Mouse (Mus musculus) c-Kit-positive CD71-positive TER-119-negative erythroid progenitor cells, embryonic 14.5 days (primary cell): ENCODE results near the gene Grid1.

ENCODE experiments used
- DNase-seq: peaks from one replicate; pipeline ENCODE4 v3.0.0-alpha.2; 2013; ENCODE audit warnings: low read depth

The Grid1 gene

DNA sequence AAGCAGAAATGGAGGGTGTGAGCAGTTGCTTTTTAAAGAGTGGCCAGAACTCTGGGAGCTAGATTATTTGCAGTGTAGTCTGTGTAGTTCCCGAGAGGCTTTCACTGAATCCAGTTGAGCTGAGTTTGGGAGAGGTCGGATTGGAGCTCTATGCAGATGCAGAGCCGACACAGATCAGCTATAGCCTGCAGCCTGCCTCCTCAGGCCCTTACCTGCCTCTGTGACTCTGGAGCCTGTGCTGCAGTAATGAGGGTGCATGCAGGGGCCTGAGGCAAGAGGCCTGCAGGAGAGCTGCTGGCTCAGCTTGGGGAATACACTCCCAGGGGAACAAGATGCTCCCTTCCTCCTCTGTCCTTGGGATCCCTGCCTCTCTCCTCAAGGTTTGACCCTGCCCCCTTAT, 296.0 kb downstream of the Grid1 start:
- DNase-seq, result no peak

DNA sequence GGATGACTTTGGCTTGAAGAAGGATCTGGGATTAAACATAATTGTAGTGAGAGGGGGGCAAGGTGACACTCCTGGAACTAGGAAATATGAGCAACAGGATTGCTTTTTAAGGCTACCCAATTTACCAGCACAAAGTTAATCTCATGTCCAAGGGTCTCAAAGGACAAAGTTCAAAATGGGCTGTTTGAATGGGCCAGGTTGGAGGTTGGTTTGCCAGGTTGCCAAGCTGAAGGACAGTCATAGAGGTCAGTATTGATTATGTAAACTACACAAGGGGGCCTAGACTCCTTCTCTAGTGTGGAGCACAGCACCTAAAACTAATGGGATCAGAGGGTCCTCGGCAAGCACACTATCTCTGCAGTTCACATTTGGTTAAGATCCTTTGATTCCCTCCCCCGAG, 300.2 kb downstream of the Grid1 start:
- DNase-seq, result no peak

DNA sequence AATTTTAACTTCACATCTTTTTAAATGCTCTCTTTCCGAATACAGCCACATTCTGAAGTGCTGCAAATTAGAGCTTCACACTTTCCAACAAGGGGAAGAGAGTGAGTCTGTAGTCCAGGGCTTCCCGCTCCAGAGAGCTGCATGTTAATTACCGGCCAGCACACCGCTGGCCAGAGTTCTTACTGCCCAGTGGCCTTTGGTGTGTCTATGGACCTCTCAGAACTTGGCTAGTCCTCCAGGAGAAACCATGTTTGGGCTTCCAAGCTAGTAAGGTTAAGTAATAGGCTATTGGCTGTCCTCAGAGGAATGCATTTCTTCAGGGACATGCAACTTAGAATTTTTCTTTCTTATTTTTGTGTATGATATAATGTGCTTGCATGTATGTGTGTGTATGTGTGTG, 301.0 kb downstream of the Grid1 start:
- no peak for DNase-seq

DNA sequence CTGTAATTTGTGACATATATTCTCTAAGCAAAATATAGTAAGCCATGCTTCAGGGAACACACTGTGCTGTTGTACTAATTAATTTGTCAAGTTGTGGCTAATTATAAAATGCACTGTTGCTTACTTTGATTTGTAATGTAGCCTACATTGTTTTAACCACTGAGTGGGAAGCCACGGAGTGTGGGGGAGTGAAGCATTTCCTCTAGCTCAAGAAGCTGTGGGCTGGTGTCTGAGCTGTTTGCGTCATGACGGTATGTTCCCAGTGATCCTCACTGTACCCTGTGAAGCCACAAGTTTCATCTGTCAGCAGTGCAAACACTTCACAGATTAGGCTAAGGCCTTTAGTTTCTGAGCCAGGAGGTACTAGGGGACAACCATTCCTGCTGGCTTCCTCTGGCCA, 302.2 kb downstream of the Grid1 start:
- DNase-seq, result no peak

DNA sequence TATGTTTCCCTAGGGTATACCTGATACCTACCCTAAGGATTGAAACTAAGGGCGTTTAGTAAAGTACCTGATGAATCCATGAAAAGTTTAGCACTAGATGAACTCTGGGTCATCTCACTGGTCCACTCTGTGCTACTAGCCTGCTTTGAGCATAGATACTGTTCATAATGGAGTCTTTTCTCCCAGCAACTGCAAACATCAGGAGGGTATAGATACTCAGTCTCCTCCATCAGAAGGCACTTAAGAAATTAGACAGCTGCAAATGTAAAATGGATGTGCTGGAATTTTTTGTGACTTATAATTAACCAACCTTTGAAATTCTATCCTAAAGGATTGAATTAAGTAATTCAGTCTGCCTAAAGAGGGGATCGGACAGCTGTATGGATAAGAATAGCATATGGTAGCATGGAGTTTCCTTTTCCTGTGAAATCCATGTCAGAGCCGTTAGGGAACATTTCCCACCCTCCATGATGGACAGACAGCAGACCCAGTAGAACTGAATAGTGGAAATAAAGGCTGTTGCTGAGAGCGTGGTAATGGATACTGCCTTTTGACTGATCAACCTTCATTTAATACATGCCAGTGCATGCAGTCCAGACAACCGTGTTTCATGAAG, 303.5 kb downstream of the Grid1 start:
- DNase-seq, result no peak

DNA sequence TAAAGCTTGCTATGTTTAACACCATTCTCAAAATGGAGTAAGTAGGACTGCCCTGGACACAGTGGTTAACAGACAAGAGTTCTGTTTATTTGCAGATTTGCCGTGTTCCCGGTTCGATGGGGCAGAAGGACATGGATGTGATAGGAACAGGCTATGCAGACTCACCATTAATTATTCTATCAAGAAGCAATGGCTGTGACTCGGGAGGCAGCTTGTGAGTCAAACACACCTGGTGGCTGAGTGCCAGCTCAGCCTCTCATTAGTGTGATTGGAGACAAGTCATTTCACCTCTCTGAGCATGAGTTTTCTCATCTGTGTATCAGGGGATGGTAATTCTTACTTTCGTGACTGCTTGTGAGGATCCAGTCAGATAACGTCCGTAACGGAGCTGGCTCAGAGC, 307.7 kb downstream of the Grid1 start:
- DNase-seq, result no peak

DNA sequence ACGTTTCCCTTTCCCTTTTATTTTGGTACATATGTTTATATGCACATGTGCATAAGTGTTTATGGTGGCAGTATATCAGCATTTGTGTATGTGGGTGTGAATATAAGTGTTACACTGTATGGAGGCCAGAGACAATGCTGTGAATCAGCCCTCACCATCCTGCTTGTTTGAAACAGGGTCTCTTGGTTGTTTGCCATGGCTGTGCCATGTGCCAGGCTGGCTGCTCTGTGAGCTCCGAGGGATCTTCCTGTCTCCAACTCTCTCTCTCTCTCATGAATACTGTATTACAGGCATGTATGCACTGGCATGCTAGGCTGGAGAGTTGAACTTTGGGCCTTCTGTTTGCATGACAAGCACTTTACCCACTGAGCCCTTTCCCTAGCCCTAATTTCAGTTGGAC, 315.1 kb downstream of the Grid1 start:
- DNase-seq, result no peak

DNA sequence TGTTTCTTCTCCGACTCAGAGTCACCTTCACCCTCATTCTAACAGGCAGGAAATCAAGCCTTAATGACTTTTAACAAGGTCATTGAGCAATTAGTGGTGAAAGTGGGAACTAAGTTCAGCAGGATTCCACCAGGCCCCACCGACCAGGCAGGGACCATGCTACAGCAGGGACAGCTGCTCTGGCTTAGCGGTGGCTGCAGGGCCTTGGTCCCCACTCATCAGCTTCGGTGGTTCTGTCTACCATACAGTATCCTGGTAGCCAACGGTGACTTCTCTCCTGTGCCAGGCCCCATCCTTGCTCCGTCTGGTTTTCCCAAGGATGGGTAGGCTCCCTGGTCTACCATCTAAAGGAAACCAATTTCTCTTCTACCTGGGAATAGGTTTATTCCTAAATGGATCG, 318.2 kb downstream of the Grid1 start:
- no peak for DNase-seq

DNA sequence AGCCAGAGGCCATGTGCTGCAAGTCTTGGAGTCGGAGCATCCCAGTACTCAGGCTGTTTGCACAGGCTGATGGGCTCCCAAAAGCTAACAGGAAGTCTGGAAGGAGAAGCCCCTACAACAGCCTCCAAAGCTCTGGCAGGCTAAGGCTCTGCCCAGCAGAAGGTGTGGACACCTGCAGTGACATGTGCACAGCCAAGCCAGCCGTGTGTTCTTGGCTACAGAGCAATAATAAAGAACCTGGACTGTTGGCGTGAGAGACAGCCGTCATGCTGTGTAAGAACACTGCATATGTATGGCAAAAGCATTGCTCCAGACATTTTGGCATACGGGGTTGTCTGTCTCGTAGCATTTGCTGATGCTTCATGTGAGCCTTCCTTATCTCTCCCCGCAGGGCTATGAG, 319.9 kb downstream of the Grid1 start:
- DNase-seq, result no peak

DNA sequence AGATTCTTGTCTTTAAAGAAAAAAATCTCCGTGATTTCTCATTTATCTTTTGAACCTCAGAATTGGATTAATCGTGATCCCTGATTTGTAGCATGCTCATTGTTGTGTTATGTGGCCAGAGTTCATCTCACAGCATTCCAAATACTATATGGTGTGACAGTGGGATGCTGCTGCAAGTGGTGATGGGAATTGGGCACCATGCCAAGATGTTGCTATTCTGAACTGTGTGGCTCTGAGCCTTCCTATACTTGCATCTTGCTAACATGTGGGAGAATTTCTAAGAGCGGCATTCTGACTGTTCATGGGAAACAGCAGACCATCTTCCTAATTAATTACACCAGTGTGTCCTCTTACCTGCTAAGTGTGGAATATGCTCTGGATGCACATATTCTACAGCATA, 332.5 kb downstream of the Grid1 start:
- DNase-seq, result no peak

DNA sequence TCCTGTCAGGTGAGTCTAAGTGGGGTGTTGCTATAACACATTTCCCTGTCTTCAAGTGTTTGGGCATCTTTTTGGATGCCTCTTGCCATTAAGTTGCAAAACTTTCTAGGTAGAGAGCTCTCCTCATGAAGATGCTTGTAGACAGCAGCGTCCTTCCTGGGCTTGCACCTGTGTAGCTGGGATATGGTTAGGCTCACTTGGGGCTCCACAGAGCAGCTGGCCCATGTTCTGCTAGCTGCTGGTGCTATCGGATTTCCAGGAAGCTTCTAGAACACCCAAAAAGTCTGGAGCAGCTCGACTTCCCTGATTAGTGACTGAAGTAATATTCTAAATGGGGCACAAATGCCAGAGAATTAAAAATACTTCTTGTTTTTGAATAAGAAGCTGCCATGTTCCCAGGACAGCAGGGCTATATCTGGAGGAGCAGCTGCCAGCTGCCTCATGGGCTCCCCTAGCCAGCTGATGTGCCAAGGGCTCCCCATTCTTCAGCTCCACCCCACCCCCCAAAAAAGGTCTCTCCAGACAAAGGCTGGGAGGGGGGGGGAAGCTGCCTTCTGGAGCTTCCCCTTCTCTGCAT, 333.9 kb downstream of the Grid1 start:
- DNase-seq, result no peak

DNA sequence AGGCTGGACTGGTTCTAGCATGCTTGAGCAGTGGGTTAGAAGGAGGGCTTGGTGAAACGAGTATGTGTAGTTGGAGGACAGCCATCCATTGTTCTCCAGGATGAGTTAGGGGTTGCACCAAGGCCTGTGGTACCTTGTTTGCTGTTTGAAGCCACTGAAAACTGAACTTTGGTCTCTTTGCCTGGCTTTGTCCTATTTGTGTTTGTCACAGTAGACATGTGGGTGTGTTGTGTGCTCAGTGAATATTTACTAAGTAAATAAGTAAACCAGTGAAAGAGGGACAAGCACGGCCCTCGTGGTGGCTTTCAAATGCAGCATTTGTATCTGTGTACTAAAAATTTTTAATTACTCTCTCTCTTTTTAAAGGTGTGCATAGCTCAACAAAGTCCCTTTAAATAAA, 334.5 kb downstream of the Grid1 start:
- no peak for DNase-seq

DNA sequence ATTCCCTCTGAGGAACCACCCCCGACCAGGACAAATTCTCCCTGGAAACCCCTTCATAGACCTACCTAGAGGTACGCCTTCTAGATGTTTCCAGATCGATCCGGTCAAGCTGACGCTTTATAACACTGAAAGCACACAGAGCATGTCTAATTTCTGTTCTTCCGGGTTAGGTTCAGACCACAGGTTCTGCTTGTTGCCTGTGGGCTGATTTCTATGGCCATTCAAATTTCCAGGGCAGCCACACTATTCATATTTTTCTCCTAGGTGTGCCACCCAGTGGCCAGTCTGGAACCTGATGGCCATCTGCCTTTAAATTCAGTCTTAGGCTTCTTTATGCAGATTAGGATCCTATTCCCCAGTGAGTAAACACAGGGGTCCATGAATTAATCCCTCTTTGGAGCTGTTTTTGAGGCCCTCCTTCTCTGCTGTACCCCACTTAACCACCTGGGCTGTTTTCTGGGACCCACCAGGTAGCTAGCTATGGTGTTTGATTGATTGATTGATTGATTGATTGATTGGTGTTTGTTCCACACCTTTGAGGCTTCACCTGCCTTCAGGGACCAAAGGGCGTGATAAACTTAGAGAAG, 337.3 kb downstream of the Grid1 start:
- DNase-seq, result no peak

DNA sequence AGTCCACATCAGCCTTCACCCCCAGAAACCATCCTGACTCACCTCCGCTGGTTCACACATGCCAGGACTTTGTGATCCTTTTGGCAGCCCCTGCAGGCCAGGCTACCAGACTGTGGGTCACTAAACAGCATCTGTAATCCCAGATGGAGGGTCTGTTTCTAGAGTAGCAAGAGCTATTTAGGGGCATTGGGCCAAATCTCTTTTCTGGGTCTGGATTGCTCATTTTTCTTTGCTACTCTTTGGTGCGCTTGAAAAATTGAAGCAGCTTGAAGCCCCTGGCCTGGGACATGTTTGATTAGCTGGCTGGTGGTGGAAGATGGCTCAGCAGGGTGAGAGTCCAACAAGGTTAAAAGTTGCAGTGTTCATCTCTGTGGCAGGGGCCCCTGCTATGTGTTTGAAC, 339.4 kb downstream of the Grid1 start:
- DNase-seq, result no peak

DNA sequence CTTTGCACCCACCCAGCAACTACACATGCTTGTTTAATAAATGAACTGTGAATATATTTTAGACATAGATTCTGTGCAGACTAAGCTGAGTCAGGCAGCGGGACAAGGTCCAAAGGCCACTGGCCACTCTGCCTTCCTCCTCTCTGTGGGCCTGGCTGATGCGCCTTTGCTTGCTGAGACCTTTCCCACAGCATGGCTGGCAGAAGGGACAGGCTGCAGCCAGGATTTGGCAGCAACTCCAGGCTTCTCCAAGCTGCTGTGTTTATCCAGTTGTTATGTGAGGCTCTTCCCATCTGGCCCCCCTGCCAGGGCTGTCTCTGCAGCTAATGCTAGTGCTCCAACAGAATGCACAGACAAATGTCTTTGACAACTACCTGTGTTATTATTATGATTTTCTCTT, 347.5 kb downstream of the Grid1 start:
- DNase-seq, result no peak

DNA sequence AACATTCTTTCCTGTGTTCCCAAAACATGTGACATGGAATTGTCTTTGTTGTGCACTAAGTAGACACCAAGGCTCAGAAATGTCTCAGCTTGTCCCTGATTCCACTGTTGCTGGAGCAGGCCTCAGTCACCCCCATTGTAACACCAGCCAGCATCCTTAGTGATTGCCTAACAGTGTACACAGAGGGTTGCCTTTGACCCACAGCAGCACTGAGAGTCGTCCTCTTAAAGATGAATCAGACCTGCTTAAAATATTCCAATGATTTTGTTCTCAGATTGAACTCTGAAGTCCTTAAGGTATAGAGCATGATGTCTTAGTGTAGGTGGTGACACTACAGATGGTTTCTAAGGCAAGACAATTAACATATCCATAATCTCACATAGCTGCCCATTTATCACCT, 354.0 kb downstream of the Grid1 start:
- no peak for DNase-seq

DNA sequence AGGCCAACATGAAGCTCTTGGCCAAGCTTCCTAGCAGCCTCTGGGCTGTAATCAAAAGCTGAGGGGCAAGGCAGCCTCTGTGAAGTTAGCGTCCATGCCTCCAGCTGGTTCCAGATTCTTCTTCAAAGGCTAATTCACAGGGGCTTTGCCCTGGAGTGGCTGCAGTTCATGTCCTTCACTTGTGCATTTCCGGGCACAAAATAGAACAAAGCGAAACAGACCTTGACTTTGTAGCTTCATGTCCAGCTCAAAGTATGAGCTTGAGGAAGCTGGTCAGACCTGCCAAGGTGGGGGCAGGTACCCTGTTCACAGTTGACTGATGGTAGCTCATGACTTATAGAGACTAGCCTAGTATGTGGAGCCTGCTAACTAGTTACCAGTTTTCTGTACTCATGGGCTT, 356.1 kb downstream of the Grid1 start:
- no peak for DNase-seq

DNA sequence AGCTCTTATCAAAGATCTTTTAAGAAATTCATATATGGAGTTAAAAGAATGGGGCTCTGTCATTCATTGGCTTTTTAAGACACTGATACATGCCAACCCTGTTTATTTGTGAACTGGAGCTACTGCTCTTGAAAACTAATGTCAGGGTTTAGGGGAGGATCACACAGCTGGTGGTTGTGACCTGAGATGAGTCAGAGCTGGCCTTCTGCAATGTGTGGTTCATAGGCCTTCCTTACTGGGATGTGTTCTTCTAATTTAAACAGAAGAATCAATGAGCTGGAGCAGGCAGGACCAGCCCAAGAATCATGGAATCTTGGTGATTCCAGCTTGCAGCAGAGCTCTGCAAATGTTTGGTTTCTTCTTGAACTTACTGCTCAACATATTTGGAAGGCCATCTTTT, 359.2 kb downstream of the Grid1 start:
- DNase-seq, result no peak

DNA sequence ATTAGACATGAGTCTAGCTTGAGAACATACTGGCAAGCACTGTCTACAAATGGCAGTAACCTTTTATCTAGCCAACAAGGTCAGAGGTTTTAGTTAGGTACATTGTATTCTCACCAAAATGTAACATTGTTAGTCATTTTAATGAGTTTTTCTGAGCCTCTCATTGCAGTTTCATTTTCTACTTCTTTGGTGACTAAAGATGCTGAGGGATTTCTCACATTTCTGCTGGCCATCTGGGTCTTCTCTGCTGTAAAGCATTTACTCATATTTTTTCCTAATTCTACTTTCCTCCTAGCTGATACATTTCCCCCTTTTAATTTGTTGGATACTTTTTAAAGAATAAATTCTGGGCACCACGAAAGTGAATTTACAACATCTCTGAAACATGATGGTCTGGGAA, 365.5 kb downstream of the Grid1 start:
- no peak for DNase-seq

DNA sequence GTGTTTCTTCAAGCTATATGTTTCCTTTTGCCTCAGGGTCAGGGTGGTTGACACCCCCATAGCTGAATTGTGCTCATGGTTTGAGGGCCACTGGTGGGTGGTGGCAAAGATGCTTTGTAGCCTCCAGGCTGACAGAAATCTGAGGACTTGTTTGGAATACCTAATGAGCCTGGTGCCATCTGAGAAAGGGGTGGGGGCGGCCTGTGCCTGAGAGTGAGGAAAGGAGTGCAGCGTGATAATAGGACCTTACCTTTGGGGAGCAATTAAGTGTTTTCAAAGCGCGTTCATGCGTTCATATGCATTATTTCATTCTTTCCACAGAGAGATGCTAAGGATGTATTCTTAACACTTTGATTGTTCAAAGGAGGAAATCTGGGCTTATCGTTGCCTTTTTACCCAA, 372.3 kb downstream of the Grid1 start:
- no peak for DNase-seq

DNA sequence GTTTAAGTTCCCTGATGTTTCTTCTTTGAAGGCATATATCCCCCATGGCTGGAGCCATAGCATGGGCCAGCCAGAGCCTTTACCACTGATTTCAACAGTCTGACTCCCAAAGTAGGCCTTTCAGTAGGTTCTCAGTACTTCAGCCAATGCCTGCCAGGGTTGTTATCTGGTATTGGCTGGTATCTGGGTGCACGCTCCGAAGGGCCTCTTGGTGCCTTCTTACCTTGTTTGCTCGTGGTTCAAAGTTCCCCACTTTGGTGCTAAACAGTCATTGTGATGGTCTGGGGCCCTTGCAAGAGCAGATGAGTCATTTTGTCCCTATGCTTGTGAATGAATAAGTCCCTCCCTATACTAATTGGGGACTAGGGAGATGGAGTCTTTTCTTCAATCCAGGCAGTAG, 377.5 kb downstream of the Grid1 start:
- DNase-seq, result no peak

DNA sequence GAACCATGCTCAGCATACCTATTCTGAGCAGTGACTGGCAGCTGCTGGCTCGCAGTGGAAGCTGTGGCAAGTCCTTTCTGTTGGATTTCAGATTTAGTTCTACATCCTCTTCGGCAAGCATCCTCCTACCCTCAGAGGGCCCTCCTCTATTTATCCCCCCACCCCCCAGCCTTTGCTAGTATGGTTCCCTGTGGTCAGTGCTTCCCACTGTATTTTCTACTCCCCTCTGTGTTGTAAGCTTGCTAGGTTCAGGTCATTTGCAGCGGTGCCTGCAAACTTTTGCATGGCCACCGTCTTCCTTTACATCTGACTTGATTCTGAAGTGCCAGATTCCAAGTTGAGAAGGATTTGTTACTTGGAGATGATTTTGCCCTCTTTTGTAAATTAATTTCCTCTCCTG, 378.5 kb downstream of the Grid1 start:
- DNase-seq, result no peak

DNA sequence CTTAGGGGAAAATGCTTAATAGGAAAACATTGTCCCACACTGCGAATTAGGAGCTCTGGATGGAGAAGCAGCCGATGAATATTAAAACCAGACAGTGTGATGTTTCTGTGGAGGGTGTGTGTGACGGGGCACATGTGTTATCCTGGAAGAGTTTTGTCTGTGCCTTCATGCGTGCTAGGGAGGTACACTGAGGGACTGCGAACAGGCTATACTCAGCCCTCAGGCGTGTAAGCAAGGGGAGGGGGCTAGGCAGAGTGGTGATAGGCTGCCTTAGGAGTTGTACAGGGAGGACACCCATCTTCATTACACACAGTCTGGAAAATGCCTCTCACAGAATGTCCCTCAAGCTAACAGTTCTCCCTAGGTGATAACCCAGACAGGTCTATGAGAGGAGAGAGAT, 379.0 kb downstream of the Grid1 start:
- DNase-seq, result no peak

DNA sequence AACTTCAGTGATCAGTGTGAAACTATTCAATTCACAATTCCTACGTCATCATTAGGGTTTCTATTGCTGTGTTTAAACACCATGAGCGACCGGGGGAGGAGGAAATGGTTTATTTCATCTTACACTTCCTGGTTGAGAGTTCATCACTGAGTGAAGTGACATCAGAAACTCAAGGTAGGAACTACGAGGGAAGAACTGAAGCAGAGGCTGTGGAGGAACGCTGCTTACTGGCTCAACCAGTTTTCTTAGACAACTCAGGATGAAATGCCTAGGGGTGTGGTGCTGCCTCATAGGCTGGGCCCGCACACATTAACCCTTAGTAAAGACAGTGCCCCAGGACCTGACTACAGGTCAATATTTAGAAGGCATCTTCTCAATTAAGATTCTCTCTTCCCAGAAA, 389.5 kb downstream of the Grid1 start:
- no peak for DNase-seq
